Comparison of ENCODE assay signal across 25 mouse cellular contexts in the genomic region with DNA sequence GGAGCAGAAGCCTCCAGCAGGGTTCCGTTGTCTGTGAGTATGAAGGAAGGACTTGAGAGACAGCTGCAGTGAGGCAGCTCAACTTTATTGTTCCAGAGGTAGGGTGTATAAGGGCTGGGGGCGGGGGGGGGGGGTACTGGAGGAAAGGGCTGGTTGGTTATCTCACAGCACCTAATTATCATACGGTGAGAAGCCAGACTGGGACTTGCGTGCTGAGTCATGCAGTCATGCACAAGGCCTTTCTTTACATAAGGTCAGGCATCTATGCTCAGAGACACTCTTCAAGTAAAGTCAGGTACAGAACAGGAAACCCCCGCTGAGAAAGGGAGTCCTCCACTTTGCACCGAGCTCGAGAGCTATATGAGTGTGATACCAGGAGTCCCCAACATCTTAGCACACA. TPM values are rescaled to one million over a fixed set of nuclear protein-coding genes. Genes with fewer than 3 reads are reported as not detected.
"Had no signal": no experiment of that assay in that cellular context is flagged by ENCODE, and none has a peak within 500 bp of the region (broad histone marks: within the 10 kb centered on the region; RNA-seq: fewer than 3 reads in every experiment).

No protein-coding gene starts in this region.

- H3K36me3 ChIP-seq: kidney, embryonic 15.5 days; limb, embryonic 12.5 days; limb, embryonic 15.5 days; lung, embryonic 15.5 days; midbrain, embryonic 12.5 days; midbrain, embryonic 15.5 days; neural tube, embryonic 13.5 days had no signal

- H3K4me2 ChIP-seq: kidney, embryonic 15.5 days; limb, embryonic 12.5 days; limb, embryonic 15.5 days; liver, embryonic 11.5 days; lung, embryonic 15.5 days; midbrain, embryonic 12.5 days; midbrain, embryonic 15.5 days; neural tube, embryonic 13.5 days had no signal

- H3K4me1 ChIP-seq: limb, embryonic 12.5 days; midbrain, embryonic 12.5 days; midbrain, embryonic 15.5 days; neural tube, embryonic 13.5 days had no signal

- H3K9ac ChIP-seq: kidney, embryonic 15.5 days; limb, embryonic 12.5 days; limb, embryonic 15.5 days; liver, embryonic 14.5 days; liver, postnatal 0 days; lung, embryonic 15.5 days; midbrain, embryonic 12.5 days; midbrain, embryonic 15.5 days; neural tube, embryonic 13.5 days had no signal

- H3K9me3 ChIP-seq: kidney, embryonic 15.5 days; limb, embryonic 15.5 days; lung, embryonic 15.5 days; midbrain, embryonic 15.5 days; neural tube, embryonic 13.5 days had no signal

- H3K4me3 ChIP-seq: kidney, embryonic 15.5 days; limb, embryonic 12.5 days; limb, embryonic 15.5 days; lung, embryonic 15.5 days; midbrain, embryonic 12.5 days; midbrain, embryonic 15.5 days; neural tube, embryonic 13.5 days had no signal

- H3K27ac ChIP-seq: kidney, embryonic 15.5 days; limb, embryonic 12.5 days; limb, embryonic 15.5 days; liver, embryonic 14.5 days; lung, embryonic 15.5 days; midbrain, embryonic 12.5 days; midbrain, embryonic 15.5 days; neural tube, embryonic 13.5 days had no signal

- DNase-seq: kidney, adult 2 months; kidney, postnatal 10 days; kidney, postnatal 36 days; left cerebral cortex, postnatal 4 days; liver, postnatal 0 days; lung, postnatal 14 days; lung, postnatal 4 days; thymus, adult 2 months; thymus, postnatal 14 days; thymus, postnatal 4 days had no signal

- ATAC-seq: liver, postnatal 0 days; midbrain, embryonic 15.5 days had no signal

RNA-seq across cellular contexts. Expression of a gene that starts 12.2 kb away (rescaled TPM):
- total RNA-seq: layer of hippocampus, postnatal 14 days; left cerebral cortex, adult 8-10 months; left cerebral cortex, postnatal 14 days; left cerebral cortex, postnatal 4 days; megakaryocyte, adult 5-6 weeks had no signal
- polyA plus RNA-seq: kidney, adult 2 months; kidney, embryonic 15.5 days; limb, embryonic 12.5 days; limb, embryonic 15.5 days; liver, embryonic 11.5 days; liver, embryonic 14.5 days; liver, postnatal 0 days; midbrain, embryonic 12.5 days; midbrain, embryonic 15.5 days; neural tube, embryonic 13.5 days; small intestine, adult 2 months; spleen, adult 2 months; thymus, adult 2 months had no signal
